Mouse (Mus musculus) E14TG2a.4 (cell line): ENCODE measurements at regions not wholly inside any gene's neighbourhood (a gene's known extent, or its start where the extent isn't known, plus 50 kb on each side); places are given as distances from the start of the nearest gene placed in this dataset.
A peak's percentile ranks its signal among the peaks of the same experiment; 100 is the strongest.

ENCODE experiments used
- H3K27me3 ChIP-seq: 2 replicates; pipeline ENCODE4 v1.6.1; 2014; ENCODE audit warnings: low read length, control low read depth; ENCODE audit not compliant: insufficient read depth
- H3K36me3 ChIP-seq: 2 replicates; pipeline ENCODE4 v1.6.1; 2014; ENCODE audit warnings: low read length, control low read depth; ENCODE audit not compliant: insufficient read depth
- H3K4me1 ChIP-seq: replicated peaks from 2 replicates; pipeline ENCODE4 v1.6.1; 2014; ENCODE audit warnings: low read depth, low read length, control low read depth
- H3K4me3 ChIP-seq: replicated peaks from 2 replicates; pipeline ENCODE4 v1.5.1; 2014; ENCODE audit warnings: mild to moderate bottlenecking, low read length
- H3K9me3 ChIP-seq: 2 replicates; pipeline ENCODE4 v1.6.1; 2014; ENCODE audit warnings: low read length, control low read depth
- CTCF ChIP-seq: conservative IDR thresholded peaks from 2 replicates; pipeline ENCODE4 v1.5.1; 2014; ENCODE audit warnings: low read length
- NANOG ChIP-seq: IDR thresholded peaks from 2 replicates; pipeline ENCODE4 v1.6.1; 2014; ENCODE audit warnings: borderline replicate concordance, low read length, mixed read lengths
- POU5F1 ChIP-seq: IDR thresholded peaks from 2 replicates; pipeline ENCODE4 v1.6.1; 2014; ENCODE audit warnings: low read length, borderline replicate concordance

GRCm38 (mm10) chr6:112026261-112027205 is 247.0 kb upstream of the Lmcd1 start:
- Histone ChIP-seq H3K4me1 (no peaks in the 10 kb centered on the region), H3K4me3 (no peak overlapping the region), H3K27me3 (no peaks in the 10 kb centered on the region), H3K36me3 (no peaks in the 10 kb centered on the region), H3K9me3 (no peaks in the 10 kb centered on the region)
- TF ChIP-seq NANOG (no peak), POU5F1 (no peak), CTCF (peak; percentile 31; the same call in 1 of the 2 replicates)

- Histone ChIP-seq H3K9me3 (no peaks in the 10 kb centered on the region; the same call in 1 of the 2 replicates), H3K4me1 (no peaks in the 10 kb centered on the region), H3K36me3 (no peaks in the 10 kb centered on the region), H3K27me3 (no peaks in the 10 kb centered on the region), H3K4me3 (no peak overlapping the region)
- TF ChIP-seq NANOG (no peak), POU5F1 (no peak), CTCF (no peak)
Observed at GRCm38 (mm10) chr6:112050548-112051184, 222.9 kb upstream of the Lmcd1 start.

GRCm38 (mm10) chr6:112052193-112052592 is 221.4 kb upstream of the Lmcd1 start:
- H3K4me1 ChIP-seq, result no peaks in the 10 kb centered on the region
- no peaks in the 10 kb centered on the region; the same call in 1 of the 2 replicates for H3K9me3 ChIP-seq
- H3K4me3 ChIP-seq, result no peak overlapping the region
- TF ChIP-seq POU5F1 (no peak), CTCF (no peak), NANOG (no peak)
- H3K36me3 ChIP-seq, result no peaks in the 10 kb centered on the region
- H3K27me3 ChIP-seq, result no peaks in the 10 kb centered on the region

- H3K4me3 ChIP-seq, result no peak overlapping the region
- H3K36me3 ChIP-seq, result no peaks in the 10 kb centered on the region
- H3K9me3 ChIP-seq, result no peaks in the 10 kb centered on the region; the same call in 1 of the 2 replicates
- TF ChIP-seq CTCF, result no peak
- no peak for TF ChIP-seq POU5F1
- no peak for TF ChIP-seq NANOG
- H3K4me1 ChIP-seq, result no peaks in the 10 kb centered on the region
- no peaks in the 10 kb centered on the region for H3K27me3 ChIP-seq
Observed at GRCm38 (mm10) chr6:112057895-112058294, 215.7 kb upstream of the Lmcd1 start.

- TF ChIP-seq NANOG, result no peak
- TF ChIP-seq CTCF, result no peak
- TF ChIP-seq POU5F1, result no peak
- no peaks in the 10 kb centered on the region for H3K27me3 ChIP-seq
- H3K4me1 ChIP-seq, result no peaks in the 10 kb centered on the region
- no peaks in the 10 kb centered on the region for H3K36me3 ChIP-seq
- H3K9me3 ChIP-seq, result no peaks in the 10 kb centered on the region
- no peak overlapping the region for H3K4me3 ChIP-seq
Observed at GRCm38 (mm10) chr6:112062956-112063355, 210.6 kb upstream of the Lmcd1 start.

GRCm38 (mm10) chr6:112090597-112090996 is 183.0 kb upstream of the Lmcd1 start:
- H3K9me3 ChIP-seq, result no peaks in the 10 kb centered on the region
- no peak overlapping the region for H3K4me3 ChIP-seq
- no peaks in the 10 kb centered on the region for H3K36me3 ChIP-seq
- H3K4me1 ChIP-seq, result no peaks in the 10 kb centered on the region
- no peak for TF ChIP-seq CTCF
- no peak for TF ChIP-seq POU5F1
- TF ChIP-seq NANOG, result no peak
- H3K27me3 ChIP-seq, result no peaks in the 10 kb centered on the region

- Histone ChIP-seq H3K4me1 (no peaks in the 10 kb centered on the region), H3K4me3 (no peak overlapping the region), H3K36me3 (no peaks in the 10 kb centered on the region), H3K9me3 (no peaks in the 10 kb centered on the region), H3K27me3 (no peaks in the 10 kb centered on the region)
- peak; percentile 50 for TF ChIP-seq CTCF
- no peak for TF ChIP-seq NANOG
- TF ChIP-seq POU5F1, result no peak
Observed at GRCm38 (mm10) chr6:112091125-112091763, 182.3 kb upstream of the Lmcd1 start.

GRCm38 (mm10) chr6:112093300-112093699 is 180.3 kb upstream of the Lmcd1 start:
- Histone ChIP-seq H3K36me3 (no peaks in the 10 kb centered on the region), H3K9me3 (no peaks in the 10 kb centered on the region), H3K4me3 (no peak overlapping the region), H3K4me1 (no peaks in the 10 kb centered on the region), H3K27me3 (no peaks in the 10 kb centered on the region)
- no peak for TF ChIP-seq NANOG
- no peak for TF ChIP-seq CTCF
- TF ChIP-seq POU5F1, result no peak
